Mouse (Mus musculus) midbrain, postnatal 0 days (tissue): ENCODE measurements around the gene Atp6v0e. TPM values are rescaled to one million over a fixed set of nuclear protein-coding genes. Genes with fewer than 3 reads are reported as not detected.

Experiments
- ATAC-seq: fragments of 200-750 bp; cut with Nextera tagmentation; 2 replicates; pipeline ENCODE4 v1.8.0; 2017; ENCODE audit warnings: moderate number of reproducible peaks, mild to moderate bottlenecking, moderate TSS enrichment, moderate library complexity; ENCODE audit not compliant: low FRiP score
- DNase-seq: peaks from one replicate; pipeline ENCODE4 v3.0.0-alpha.2; 2015; ENCODE audit warnings: low spot score
- H3K27ac ChIP-seq: fragments of 300-500 bp; sonication (generic); 2 replicates; pipeline ENCODE4 v1.5.1; 2014; ENCODE audit warnings: low read depth, mild to moderate bottlenecking, low read length, mixed read lengths
- H3K27me3 ChIP-seq: fragments of 300-500 bp; sonication (generic); 2 replicates; pipeline ENCODE4 v1.6.1; 2014; ENCODE audit warnings: low read length, control low read depth, mixed read lengths; ENCODE audit not compliant: insufficient read depth
- H3K36me3 ChIP-seq: fragments of 300-500 bp; sonication (generic); 2 replicates; pipeline ENCODE4 v1.6.1; 2014; ENCODE audit warnings: low read length, control low read depth, mixed read lengths; ENCODE audit not compliant: insufficient read depth
- H3K4me1 ChIP-seq: fragments of 300-500 bp; sonication (generic); 2 replicates; pipeline ENCODE4 v1.6.1; 2014; ENCODE audit warnings: mild to moderate bottlenecking, control low read depth, antibody characterized with exemption, low read length, mixed read lengths; ENCODE audit not compliant: insufficient read depth
- H3K4me2 ChIP-seq: fragments of 300-500 bp; sonication (generic); 2 replicates; pipeline ENCODE4 v1.6.1; 2014; ENCODE audit warnings: low read depth, mild to moderate bottlenecking, low read length, mixed read lengths; ENCODE audit not compliant: poor library complexity, severe bottlenecking
- H3K4me3 ChIP-seq: fragments of 300-500 bp; sonication (generic); 2 replicates; pipeline ENCODE4 v1.5.1; 2014; ENCODE audit warnings: low read depth, mild to moderate bottlenecking, low read length, moderate library complexity
- H3K9ac ChIP-seq: fragments of 300-500 bp; sonication (generic); replicated peaks from 2 replicates; pipeline ENCODE4 v1.6.1; 2014; ENCODE audit warnings: mild to moderate bottlenecking, low read length, moderate library complexity, mixed read lengths; ENCODE audit not compliant: poor library complexity, severe bottlenecking
- H3K9me3 ChIP-seq: fragments of 300-500 bp; sonication (generic); 2 replicates; pipeline ENCODE4 v1.6.1; 2016; ENCODE audit warnings: low read length, control low read depth
- CTCF ChIP-seq: IDR thresholded peaks from 2 replicates; pipeline ENCODE4 v1.5.1; 2016; ENCODE audit warnings: antibody characterized with exemption, mild to moderate bottlenecking
- WGBS: fragments of 180-500 bp; shearing (Covaris S2); extraction: QIAGEN DNeasy Blood & Tissue Kit; methylation state at CpG from one replicate; pipeline ENCODE4 v1.1.7; 2014; 5-methylcytosine and 5-hydroxymethylcytosine counted together
- polyA plus RNA-seq: library from polyadenylated mRNA; unstranded; fragments of >200 nt; fragmentation: Nextera tagmentation; extraction: Ambion mirVana; gene quantifications from 2 replicates; pipeline ENCODE4 v1.2.1, GENCODE M21; 2015
- total RNA-seq: library from RNA; depleted of rRNA; stranded (reverse); fragments of >200 nt; gene quantifications from 2 replicates; pipeline ENCODE4 v1.2.3, GENCODE M21; 2014

Gene Atp6v0e
- total and polyA plus RNA-seq, 2 experiments from 2014 or later = 80.6 to 85.3 TPM

DNA sequence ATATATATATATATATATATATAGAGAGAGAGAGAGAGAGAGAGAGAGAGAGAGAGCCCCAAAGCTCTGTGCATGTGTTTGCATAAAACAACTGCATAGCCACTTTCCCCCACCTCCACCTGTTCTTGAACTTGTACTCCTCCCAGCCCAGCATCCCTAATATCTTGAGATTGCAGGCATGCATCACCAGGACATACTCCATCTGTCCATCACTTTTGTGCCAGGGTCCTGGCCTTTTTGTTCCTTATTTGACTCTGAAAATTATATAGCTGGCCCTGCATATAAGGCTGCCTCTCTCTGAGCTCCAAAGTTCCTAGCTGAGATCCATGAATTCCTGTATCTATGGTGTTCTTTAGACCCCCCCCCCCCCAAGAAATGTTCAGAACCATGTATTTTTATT, 45.5 kb downstream of the Atp6v0e start:
- no peaks in the 10 kb centered on the region for H3K4me1 ChIP-seq
- no peak overlapping the region for H3K4me2 ChIP-seq
- ATAC-seq (no peak), DNase-seq (no peak)
- no peak overlapping the region for H3K9ac ChIP-seq
- H3K27ac ChIP-seq = no peak overlapping the region
- H3K27me3 ChIP-seq = no peaks in the 10 kb centered on the region
- H3K36me3 ChIP-seq = no peaks in the 10 kb centered on the region
- TF ChIP-seq CTCF = no peak
- no peaks in the 10 kb centered on the region for H3K9me3 ChIP-seq
- no peak overlapping the region for H3K4me3 ChIP-seq

DNA sequence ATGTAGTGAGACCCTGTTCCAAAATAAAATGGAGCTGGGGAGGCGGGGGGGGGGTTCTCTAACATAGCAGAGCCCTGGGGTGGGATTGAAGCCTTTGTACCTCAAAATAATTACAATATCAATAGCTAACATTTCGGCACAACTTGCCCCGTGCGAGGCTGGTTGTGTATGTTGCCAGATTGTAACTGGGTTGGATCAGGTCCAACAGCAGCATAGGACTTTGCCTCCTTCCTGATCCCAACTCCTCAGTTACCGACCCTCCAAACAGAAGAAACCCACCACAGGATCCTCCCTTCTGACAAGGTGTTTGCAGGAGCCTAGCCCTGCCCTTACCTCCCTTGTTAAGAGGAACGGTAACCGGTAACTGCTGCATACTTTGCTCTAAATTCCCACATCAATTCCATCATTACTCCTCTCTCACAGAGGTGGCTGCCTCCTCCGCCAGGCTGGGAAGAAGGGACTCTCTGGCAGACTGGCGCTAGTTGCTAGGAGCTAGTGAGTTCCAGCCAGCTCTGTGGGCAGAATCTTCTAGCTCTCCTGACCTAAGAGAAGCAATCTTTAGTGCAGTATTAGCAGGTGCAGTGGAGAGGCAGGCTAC, 46.1 kb downstream of the Atp6v0e start:
- H3K9ac ChIP-seq = no peak overlapping the region
- H3K4me1 ChIP-seq = no peaks in the 10 kb centered on the region

DNA sequence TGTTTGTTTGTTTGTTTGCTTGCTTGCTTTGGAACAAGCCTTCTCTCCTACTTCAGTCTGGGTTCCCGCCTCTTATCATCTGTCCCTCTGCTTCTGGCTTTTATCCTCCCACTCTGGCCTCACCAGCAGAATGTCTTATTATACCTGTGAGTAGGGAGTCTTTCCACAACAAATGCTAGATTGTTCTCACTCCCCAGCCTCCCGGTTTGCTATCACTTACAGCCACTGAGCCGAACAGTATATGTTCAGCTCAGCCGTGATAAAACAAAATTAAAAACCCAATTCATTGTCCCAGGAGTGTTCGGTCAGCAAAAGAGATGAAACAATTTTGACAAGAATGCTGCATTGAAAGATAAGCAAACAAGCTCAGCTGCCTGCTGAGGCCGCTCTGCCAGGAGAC, 47.0 kb downstream of the Atp6v0e start:
- Histone ChIP-seq H3K27me3 (no peaks in the 10 kb centered on the region), H3K36me3 (no peaks in the 10 kb centered on the region), H3K9me3 (no peaks in the 10 kb centered on the region), H3K27ac (no peak overlapping the region), H3K4me3 (no peak overlapping the region), H3K9ac (no peak overlapping the region), H3K4me2 (no peak overlapping the region), H3K4me1 (0 out of 2 replicates have a peak, but pooled peaks cover 3% of the 10 kb centered on the region)
- no peak for TF ChIP-seq CTCF
- ATAC-seq (no peak), DNase-seq (no peak)
- WGBS = 49% methylated on average over 6 of the region's 6 CpGs

More for the DNA sequence above, 46.1 kb downstream of the Atp6v0e start:
- Histone ChIP-seq H3K36me3 (no peaks in the 10 kb centered on the region), H3K27me3 (no peaks in the 10 kb centered on the region), H3K4me3 (no peak overlapping the region), H3K4me2 (0 out of 2 replicates have a peak overlapping the region, but pooled peaks have one; percentile 18), H3K27ac (peak overlapping the region; percentile 7; the same call in 1 of the 2 replicates), H3K9me3 (no peaks in the 10 kb centered on the region)
- DNase-seq = peak; percentile 30
- ATAC-seq = no peak
- TF ChIP-seq CTCF = no peak
- WGBS = 38% methylated on average over 9 of the region's 9 CpGs

DNA sequence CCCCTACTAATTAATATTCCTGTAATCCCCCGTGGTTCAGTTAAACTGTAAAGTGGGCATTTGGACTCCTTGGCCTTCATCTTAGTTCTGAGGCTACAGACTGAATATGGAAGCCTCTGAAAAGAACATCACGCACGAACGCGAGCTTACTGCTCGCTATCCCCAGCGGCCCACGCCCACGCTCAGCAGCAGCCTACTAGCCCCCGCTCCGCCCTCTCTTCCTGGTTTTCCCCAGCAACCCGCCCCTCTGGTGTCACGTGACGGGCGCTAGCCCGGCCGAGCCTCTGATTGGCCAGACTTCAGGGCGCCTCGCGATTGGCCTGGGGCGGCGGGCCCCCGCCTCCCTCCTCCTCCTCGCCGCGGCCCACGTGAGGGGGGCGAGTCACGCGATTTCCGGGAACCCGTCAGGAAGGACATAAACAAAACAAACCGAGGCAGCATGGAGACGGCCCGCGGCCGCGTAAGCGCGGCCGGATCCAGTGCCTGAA, 52.3 kb downstream of the Atp6v0e start, which contains the start of gene Crebrf:
Gene Crebrf, plus strand, starts transcription at position 380 of the 488 bp plus-strand sequence.
- H3K4me3 ChIP-seq = peak within 1 kb of the TSS; percentile 96
- H3K27ac ChIP-seq = peak within 1 kb of the TSS; percentile 82
- no peaks in the 10 kb centered on the region for H3K36me3 ChIP-seq
- H3K9ac ChIP-seq = peak within 1 kb of the TSS; percentile 68
- no peaks in the 10 kb centered on the region for H3K9me3 ChIP-seq
- whole genome bisulfite sequencing = under 1% methylated on average over 41 of the region's 41 CpGs
- TF ChIP-seq CTCF = no peak
- no peaks in the 10 kb centered on the region for H3K27me3 ChIP-seq
- 0 out of 2 replicates have a peak, but pooled peaks cover 3% of the 10 kb centered on the region for H3K4me1 ChIP-seq
- peak within 1 kb of the TSS; percentile 58 for H3K4me2 ChIP-seq
- ATAC-seq = peak; percentile 91
- peak; percentile 99 for DNase-seq

DNA sequence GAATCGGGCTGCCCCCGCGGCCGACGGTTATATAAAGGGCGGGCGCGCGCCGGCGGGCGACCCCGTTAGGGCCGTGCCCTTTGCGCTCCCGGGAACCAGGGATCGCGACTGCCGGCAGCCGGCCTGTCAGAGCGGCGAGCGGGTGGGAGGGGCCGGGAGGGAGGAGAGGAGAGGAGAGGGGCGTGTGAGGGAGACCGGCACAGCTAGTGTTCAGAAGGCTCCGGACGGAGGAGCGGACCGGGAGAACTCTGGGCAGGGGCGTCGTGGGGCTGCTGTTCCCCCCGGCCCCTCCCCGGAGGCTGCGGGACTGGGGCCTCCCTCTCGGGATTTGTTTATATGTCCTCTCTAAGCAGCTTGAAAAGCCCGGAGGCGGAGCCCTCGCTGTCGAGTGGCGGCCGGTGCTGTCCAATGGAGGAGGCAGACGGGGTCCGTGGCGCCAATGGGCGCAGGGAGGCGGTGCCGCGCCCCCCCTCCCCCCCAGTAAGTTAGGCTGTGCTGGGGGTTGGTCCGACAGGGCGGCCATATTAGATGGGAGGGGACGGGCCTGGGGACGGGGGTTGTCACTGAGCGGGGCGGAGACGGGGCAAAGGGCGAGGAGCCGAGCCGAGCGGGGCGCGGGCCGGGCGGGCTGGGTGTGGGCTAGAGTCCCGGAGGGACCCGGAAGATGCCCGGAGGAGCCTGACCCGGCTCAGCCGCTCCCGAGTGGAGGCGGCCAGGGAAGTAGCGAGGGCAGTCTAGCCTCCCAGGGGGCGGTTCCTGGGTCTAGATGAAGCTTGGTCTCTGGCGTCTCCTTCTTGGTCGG, 53.1 kb downstream of the Atp6v0e start:
- peak; percentile 98 for DNase-seq
- Histone ChIP-seq H3K27ac (peak overlapping the region; percentile 82), H3K4me3 (peak overlapping the region; percentile 96), H3K9me3 (no peaks in the 10 kb centered on the region), H3K4me1 (0 out of 2 replicates have a peak, but pooled peaks cover 3% of the 10 kb centered on the region), H3K9ac (peak overlapping the region; percentile 68), H3K36me3 (no peaks in the 10 kb centered on the region), H3K27me3 (no peaks in the 10 kb centered on the region), H3K4me2 (peak overlapping the region; percentile 58)
- no peak for TF ChIP-seq CTCF
- under 1% methylated on average over 41 of the region's 75 CpGs for WGBS
- ATAC-seq = peak; percentile 98

DNA sequence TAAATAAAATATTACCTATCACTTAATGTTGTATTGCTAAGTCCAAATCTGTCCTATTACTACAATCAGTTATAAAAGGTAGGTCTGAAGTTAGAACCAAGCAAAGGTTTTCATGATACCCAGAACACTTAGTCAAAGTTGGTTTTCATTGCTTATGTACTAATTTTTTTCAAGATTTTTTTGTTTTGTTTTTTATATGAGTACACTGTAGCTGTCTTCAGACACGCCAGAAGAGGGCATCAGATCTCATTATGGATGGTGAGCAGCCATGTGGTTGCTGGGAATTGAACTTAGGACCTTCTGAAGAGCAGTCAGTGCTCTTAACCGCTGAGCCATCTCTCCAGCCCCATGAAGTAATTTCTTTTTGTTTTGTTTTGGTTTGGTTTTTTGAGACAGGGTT, 54.8 kb downstream of the Atp6v0e start:
- Histone ChIP-seq H3K4me1 (0 out of 2 replicates have a peak, but pooled peaks cover 3% of the 10 kb centered on the region), H3K36me3 (no peaks in the 10 kb centered on the region), H3K4me3 (no peak overlapping the region), H3K9ac (no peak overlapping the region), H3K27ac (no peak overlapping the region), H3K9me3 (no peaks in the 10 kb centered on the region), H3K27me3 (no peaks in the 10 kb centered on the region), H3K4me2 (no peak overlapping the region)
- 64% methylated on average over 2 of the region's 2 CpGs for WGBS
- peak; percentile 39 for TF ChIP-seq CTCF
- DNase-seq = no peak
- no peak for ATAC-seq
